Mouse (Mus musculus): ENCODE data around the gene Efcab11. TPM values are rescaled to one million over a fixed set of nuclear protein-coding genes. Genes with fewer than 3 reads are reported as not detected.

Efcab11 gene
- total RNA-seq, 1 experiment, result 2.9 TPM

DNA sequence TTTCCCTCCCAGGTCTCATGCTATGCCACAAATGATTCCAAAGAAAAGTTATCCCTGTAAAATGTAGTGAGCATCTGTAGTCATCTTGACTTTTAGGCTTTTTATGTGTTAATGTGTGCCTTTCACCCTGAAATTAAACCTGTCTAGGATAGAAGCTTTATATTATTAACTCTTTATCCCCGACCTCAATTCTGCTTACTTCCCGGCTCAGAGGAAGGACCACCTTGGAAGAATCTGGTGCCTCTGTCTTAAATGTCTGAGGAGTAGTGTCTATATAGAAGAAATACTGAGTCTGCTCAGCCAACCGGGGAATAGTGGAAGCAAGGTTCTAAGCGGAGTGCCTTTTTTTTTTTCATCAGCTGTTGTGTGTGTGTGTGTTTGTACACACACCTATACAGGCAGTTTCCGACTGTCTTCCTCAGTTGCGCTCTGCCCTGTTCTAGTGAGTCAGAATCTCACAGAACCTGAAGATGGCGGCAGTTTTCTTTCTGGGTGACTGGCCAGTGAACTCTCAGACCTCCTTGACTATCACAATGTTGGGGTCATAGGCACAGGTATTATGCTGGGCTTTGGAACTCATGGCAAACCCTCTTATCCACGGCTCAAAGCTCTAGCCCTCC lies 1.2 kb upstream of the Efcab11 start:
- Histone ChIP-seq H3K9me3 (ENCODE audit: control insufficient read depth, insufficient read depth, low read depth, low read length) (no peaks in the 10 kb centered on the region), H3K36me3 (ENCODE audit: control insufficient read depth, insufficient read depth, low read length, poor library complexity, severe bottlenecking) (peaks cover 2% of the 10 kb centered on the region; the same call in 1 of the 2 replicates), H3K4me1 (ENCODE audit: control insufficient read depth in 2 of 2, insufficient read depth in 2 of 2, low read length in 2 of 2, poor library complexity in 1 of 2) (no peaks in the 10 kb centered on the region), H3K9ac (ENCODE audit: insufficient read depth, low read depth, low read length, poor library complexity, severe bottlenecking) (peak overlapping the region; percentile 92), H3K4me3 (ENCODE audit: insufficient read depth in 1 of 2, low read depth in 1 of 2, low read length in 2 of 2, poor library complexity in 1 of 2, severe bottlenecking in 1 of 2) (peak overlapping the region; percentile 81 to 97), H3K27ac (ENCODE audit: insufficient read depth, low read depth, low read length, poor library complexity, severe bottlenecking) (no peak overlapping the region)
- in situ Hi-C loops (cut with MboI; ENCODE audit: low sequenced_read_pairs in 2 of 2, unreplicated experiment in 2 of 2), result no loop called here
- TF ChIP-seq ZNF384 (IDR thresholded peaks at IDR 0.05; ENCODE audit: low read depth, low read length), result no peak
- no peak for TF ChIP-seq ZC3H11A (IDR thresholded peaks at IDR 0.05; ENCODE audit: borderline replicate concordance, low read depth, low read length)
- TF ChIP-seq MAFK (IDR thresholded peaks at IDR 0.05; ENCODE audit: insufficient read depth, low read depth, low read length), result no peak
- TF ChIP-seq CHD2 (IDR thresholded peaks at IDR 0.05; ENCODE audit: low read depth, low read length), result no peak
- TF ChIP-seq HCFC1 (IDR thresholded peaks at IDR 0.05; ENCODE audit: borderline replicate concordance, insufficient read depth, low read length), result no peak
- no peak for DNase-seq (ENCODE audit: low read depth, low spot score)

GRCm38 (mm10) chr12:99883713-99884105 lies 530 bp downstream of the Efcab11 start:
- in situ Hi-C loops (cut with MboI; ENCODE audit: low sequenced_read_pairs in 2 of 2, unreplicated experiment in 2 of 2), result no loop called here
- no peak for DNase-seq (ENCODE audit: low read depth, low spot score)
- Histone ChIP-seq H3K9ac (ENCODE audit: insufficient read depth, low read depth, low read length, poor library complexity, severe bottlenecking) (peak overlapping the region; percentile 67; the same call in 1 of the 2 replicates), H3K4me1 (ENCODE audit: control insufficient read depth in 2 of 2, insufficient read depth in 2 of 2, low read length in 2 of 2, poor library complexity in 1 of 2) (no peaks in the 10 kb centered on the region), H3K36me3 (ENCODE audit: control insufficient read depth, insufficient read depth, low read length, poor library complexity, severe bottlenecking) (peaks cover 2% of the 10 kb centered on the region; the same call in 1 of the 2 replicates), H3K9me3 (ENCODE audit: control insufficient read depth, insufficient read depth, low read depth, low read length) (no peaks in the 10 kb centered on the region), H3K4me3 (ENCODE audit: insufficient read depth in 1 of 2, low read depth in 1 of 2, low read length in 2 of 2, poor library complexity in 1 of 2, severe bottlenecking in 1 of 2) (peak overlapping the region; percentile 69 to 96), H3K27ac (ENCODE audit: insufficient read depth, low read depth, low read length, poor library complexity, severe bottlenecking) (peak overlapping the region; percentile 62; the same call in 1 of the 2 replicates)
- TF ChIP-seq HCFC1 (IDR thresholded peaks at IDR 0.05; ENCODE audit: borderline replicate concordance, insufficient read depth, low read length) (no peak), CHD2 (IDR thresholded peaks at IDR 0.05; ENCODE audit: low read depth, low read length) (no peak), ZC3H11A (IDR thresholded peaks at IDR 0.05; ENCODE audit: borderline replicate concordance, low read depth, low read length) (no peak), ZNF384 (IDR thresholded peaks at IDR 0.05; ENCODE audit: low read depth, low read length) (no peak), MAFK (IDR thresholded peaks at IDR 0.05; ENCODE audit: insufficient read depth, low read depth, low read length) (no peak)

GRCm38 (mm10) chr12:99883000-99883712 lies 1.1 kb downstream of the Efcab11 start:
- TF ChIP-seq CHD2 (IDR thresholded peaks at IDR 0.05; ENCODE audit: low read depth, low read length) (peak; percentile 84), ZNF384 (IDR thresholded peaks at IDR 0.05; ENCODE audit: low read depth, low read length) (no peak), ZC3H11A (IDR thresholded peaks at IDR 0.05; ENCODE audit: borderline replicate concordance, low read depth, low read length) (no peak)
- DNase-seq (ENCODE audit: low read depth, low spot score), result peak; percentile 96
- Histone ChIP-seq H3K36me3 (ENCODE audit: control insufficient read depth, insufficient read depth, low read length, poor library complexity, severe bottlenecking) (peaks cover 2% of the 10 kb centered on the region; the same call in 1 of the 2 replicates), H3K9ac (ENCODE audit: insufficient read depth, low read depth, low read length, poor library complexity, severe bottlenecking) (peak overlapping the region; percentile 80), H3K9me3 (ENCODE audit: control insufficient read depth, insufficient read depth, low read depth, low read length) (no peaks in the 10 kb centered on the region), H3K4me3 (ENCODE audit: insufficient read depth in 1 of 2, low read depth in 1 of 2, low read length in 2 of 2, poor library complexity in 1 of 2, severe bottlenecking in 1 of 2) (peak overlapping the region; percentile 79 to 96), H3K4me1 (ENCODE audit: control insufficient read depth in 2 of 2, insufficient read depth in 2 of 2, low read length in 2 of 2, poor library complexity in 1 of 2) (no peaks in the 10 kb centered on the region), H3K27ac (ENCODE audit: insufficient read depth, low read depth, low read length, poor library complexity, severe bottlenecking) (no peak overlapping the region)
- in situ Hi-C loops (cut with MboI; ENCODE audit: low sequenced_read_pairs in 2 of 2, unreplicated experiment in 2 of 2), result no loop called here

DNA sequence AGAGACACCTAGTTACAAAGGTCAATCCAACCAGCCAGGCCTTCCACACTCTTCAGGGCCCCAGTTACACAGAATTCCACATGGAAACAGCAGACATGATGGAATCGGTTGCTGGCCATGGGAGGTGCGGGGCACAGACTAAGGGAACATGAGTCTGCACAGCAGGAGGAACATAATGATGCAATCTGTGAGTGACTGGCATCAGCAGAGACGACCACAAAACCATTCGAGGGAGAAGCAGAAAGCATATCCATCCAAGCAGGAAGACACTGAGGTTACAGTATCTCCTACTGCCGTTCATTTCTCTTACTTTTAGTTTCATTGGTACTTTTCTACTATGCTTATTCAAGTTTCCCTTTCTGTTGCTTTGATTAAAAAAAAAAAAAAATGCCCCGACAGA lies 9.6 kb downstream of the Efcab11 start:
- Histone ChIP-seq H3K9me3 (ENCODE audit: control insufficient read depth, insufficient read depth, low read depth, low read length) (no peaks in the 10 kb centered on the region), H3K36me3 (ENCODE audit: control insufficient read depth, insufficient read depth, low read length, poor library complexity, severe bottlenecking) (no peaks in the 10 kb centered on the region), H3K4me3 (ENCODE audit: insufficient read depth in 1 of 2, low read depth in 1 of 2, low read length in 2 of 2, poor library complexity in 1 of 2, severe bottlenecking in 1 of 2) (no peak overlapping the region), H3K27ac (ENCODE audit: insufficient read depth, low read depth, low read length, poor library complexity, severe bottlenecking) (no peak overlapping the region), H3K9ac (ENCODE audit: insufficient read depth, low read depth, low read length, poor library complexity, severe bottlenecking) (no peak overlapping the region), H3K4me1 (ENCODE audit: control insufficient read depth in 2 of 2, insufficient read depth in 2 of 2, low read length in 2 of 2, poor library complexity in 1 of 2) (peaks cover 0 to 4% of the 10 kb centered on the region in 2 experiments; a peak in 1 of 4 replicates)
- in situ Hi-C loops (cut with MboI; ENCODE audit: low sequenced_read_pairs in 2 of 2, unreplicated experiment in 2 of 2), result no loop called here
- TF ChIP-seq MAFK (IDR thresholded peaks at IDR 0.05; ENCODE audit: insufficient read depth, low read depth, low read length), result no peak
- no peak for TF ChIP-seq ZNF384 (IDR thresholded peaks at IDR 0.05; ENCODE audit: low read depth, low read length)
- no peak for TF ChIP-seq CHD2 (IDR thresholded peaks at IDR 0.05; ENCODE audit: low read depth, low read length)
- no peak for TF ChIP-seq ZC3H11A (IDR thresholded peaks at IDR 0.05; ENCODE audit: borderline replicate concordance, low read depth, low read length)
- TF ChIP-seq HCFC1 (IDR thresholded peaks at IDR 0.05; ENCODE audit: borderline replicate concordance, insufficient read depth, low read length), result no peak
- no peak for DNase-seq (ENCODE audit: low read depth, low spot score)
